Mouse (Mus musculus) small intestine, adult 2 months (tissue): ENCODE measurements at regions not wholly inside any gene's neighbourhood (a gene's known extent, or its start where the extent isn't known, plus 50 kb on each side); places are given as distances from the start of the nearest gene placed in this dataset.

Experiments used
- H3K27ac ChIP-seq: fragments of 200-500 bp; 2 replicates; pipeline ENCODE4 v1.5.1; 2012; ENCODE audit warnings: low read depth, low read length, control low read depth, inconsistent platforms; ENCODE audit not compliant: insufficient read depth
- H3K27me3 ChIP-seq: fragments of 200-500 bp; 2 replicates; pipeline ENCODE4 v1.6.1; 2012; ENCODE audit warnings: mild to moderate bottlenecking, moderate library complexity, low read length, inconsistent platforms; ENCODE audit not compliant: control insufficient read depth, insufficient read depth
- H3K36me3 ChIP-seq: fragments of 200-500 bp; 2 replicates; pipeline ENCODE4 v1.6.1; 2012; ENCODE audit warnings: mild to moderate bottlenecking, low read length, control low read depth, inconsistent platforms; ENCODE audit not compliant: control insufficient read depth, insufficient read depth
- H3K4me1 ChIP-seq: fragments of 200-500 bp; 2 replicates; pipeline ENCODE4 v1.6.1; 2012; ENCODE audit warnings: low read length, inconsistent platforms, mixed read lengths; ENCODE audit not compliant: control insufficient read depth, insufficient read depth, insufficient read length
- H3K4me3 ChIP-seq: fragments of 200-500 bp; 2 replicates; pipeline ENCODE4 v1.5.1; 2012; ENCODE audit warnings: low read depth, mild to moderate bottlenecking, control low read depth, inconsistent platforms, low read length, moderate library complexity
- CTCF ChIP-seq: fragments of 200-500 bp; IDR thresholded peaks from 2 replicates; pipeline ENCODE4 v1.5.1; 2012; ENCODE audit warnings: low read depth, mild to moderate bottlenecking, control low read depth, inconsistent platforms, low read length, moderate library complexity, mixed read lengths; ENCODE audit not compliant: insufficient replicate concordance, insufficient read length; ENCODE audit errors: extremely low read depth
- POLR2A ChIP-seq: fragments of 200-500 bp; IDR thresholded peaks from 2 replicates; pipeline ENCODE4 v1.6.1; 2012; ENCODE audit warnings: low read depth, mild to moderate bottlenecking, control low read depth, inconsistent platforms, low read length, moderate library complexity
- WGBS: fragments of 180-500 bp; shearing (Covaris S2); methylation state at CpG from one replicate; pipeline ENCODE4 v1.1.7; 2018; 5-methylcytosine and 5-hydroxymethylcytosine counted together

DNA sequence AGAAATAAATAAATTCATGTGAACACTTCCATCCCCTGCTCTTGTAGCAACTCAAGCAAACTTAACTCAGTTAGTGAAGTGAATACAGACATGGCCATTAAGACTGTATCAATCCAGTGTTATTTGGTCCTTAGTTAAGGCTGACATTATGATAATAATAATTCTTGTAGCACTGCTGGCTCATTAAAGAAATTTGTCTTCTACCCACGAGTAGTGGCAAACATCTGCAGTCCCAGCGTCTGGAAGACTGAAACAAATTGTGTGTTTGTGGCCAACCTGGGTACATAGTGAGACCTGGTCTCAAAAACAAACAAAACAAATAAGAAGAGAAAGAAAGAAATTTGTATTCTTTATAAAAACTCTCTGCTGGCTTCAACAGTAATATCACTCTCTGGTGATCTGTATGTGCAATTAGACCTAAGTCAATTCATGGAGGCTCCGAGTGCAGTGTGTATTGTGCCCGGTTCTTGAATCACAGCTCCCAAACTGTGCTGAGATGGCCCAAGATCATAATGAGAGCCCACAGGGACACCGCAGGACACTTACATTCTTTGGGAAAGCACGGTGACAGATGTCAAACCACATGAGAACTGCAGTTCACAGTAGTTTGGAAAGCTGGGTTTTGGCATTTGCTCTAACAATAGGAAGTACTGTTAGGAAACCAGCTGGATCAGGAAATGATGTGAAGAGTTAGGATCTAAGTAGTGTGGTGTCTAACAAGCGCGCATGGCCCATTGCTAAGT, 376.9 kb upstream of the Kif2a start:
- TF ChIP-seq POLR2A (no peak), CTCF (no peak)
- Histone ChIP-seq H3K4me1 (no peaks in the 10 kb centered on the region), H3K27me3 (no peaks in the 10 kb centered on the region), H3K27ac (no peak overlapping the region), H3K36me3 (no peaks in the 10 kb centered on the region), H3K4me3 (no peak overlapping the region)
- WGBS, result 79% methylated on average over 8 of the region's 8 CpGs

GRCm38 (mm10) chr13:107396036-107396435, 374.1 kb upstream of the Kif2a start:
- no peak for TF ChIP-seq CTCF
- no peak for TF ChIP-seq POLR2A
- no peak overlapping the region for H3K27ac ChIP-seq
- H3K36me3 ChIP-seq, result no peaks in the 10 kb centered on the region
- no peaks in the 10 kb centered on the region for H3K4me1 ChIP-seq
- H3K4me3 ChIP-seq, result no peak overlapping the region
- WGBS, result 81% methylated on average over 2 of the region's 2 CpGs
- H3K27me3 ChIP-seq, result no peaks in the 10 kb centered on the region

GRCm38 (mm10) chr13:107394451-107394850, 372.5 kb upstream of the Kif2a start:
- Histone ChIP-seq H3K36me3 (no peaks in the 10 kb centered on the region), H3K27ac (no peak overlapping the region), H3K4me3 (no peak overlapping the region), H3K27me3 (no peaks in the 10 kb centered on the region), H3K4me1 (no peaks in the 10 kb centered on the region)
- TF ChIP-seq CTCF (no peak), POLR2A (no peak)
- 58% methylated on average over 1 of the region's 1 CpGs for WGBS

- WGBS, result 65% methylated on average over 4 of the region's 4 CpGs
- no peaks in the 10 kb centered on the region for H3K4me1 ChIP-seq
Observed at GRCm38 (mm10) chr13:107389535-107390150, 367.7 kb upstream of the Kif2a start.

DNA sequence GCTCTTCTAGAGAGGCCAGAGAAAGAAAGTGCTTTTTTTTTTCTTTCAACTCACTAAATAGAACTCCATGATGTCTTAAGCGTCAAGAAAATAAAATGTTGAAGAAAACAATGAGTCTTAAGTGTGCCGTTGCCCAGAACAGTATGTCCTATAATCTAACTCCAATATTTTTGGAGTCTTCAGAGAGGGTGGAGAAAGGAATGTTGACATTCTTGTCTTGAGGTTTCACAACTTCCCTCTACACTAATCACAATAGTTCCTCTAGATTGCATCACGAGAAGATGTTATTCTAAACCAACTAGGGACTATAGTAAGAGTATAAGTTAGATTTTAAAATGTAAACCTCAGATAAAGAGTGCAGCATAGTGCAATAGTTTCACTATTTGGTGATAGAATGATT, 367.1 kb upstream of the Kif2a start:
- 56% methylated on average over 3 of the region's 3 CpGs for WGBS
- no peak for TF ChIP-seq CTCF
- TF ChIP-seq POLR2A, result no peak
- Histone ChIP-seq H3K4me3 (no peak overlapping the region), H3K27me3 (no peaks in the 10 kb centered on the region), H3K36me3 (no peaks in the 10 kb centered on the region), H3K4me1 (no peaks in the 10 kb centered on the region), H3K27ac (no peak overlapping the region)

More at GRCm38 (mm10) chr13:107389535-107390150, 367.7 kb upstream of the Kif2a start:
- Histone ChIP-seq H3K27ac (no peak overlapping the region), H3K4me3 (no peak overlapping the region), H3K36me3 (no peaks in the 10 kb centered on the region), H3K27me3 (no peaks in the 10 kb centered on the region)
- TF ChIP-seq POLR2A, result no peak
- no peak for TF ChIP-seq CTCF

DNA sequence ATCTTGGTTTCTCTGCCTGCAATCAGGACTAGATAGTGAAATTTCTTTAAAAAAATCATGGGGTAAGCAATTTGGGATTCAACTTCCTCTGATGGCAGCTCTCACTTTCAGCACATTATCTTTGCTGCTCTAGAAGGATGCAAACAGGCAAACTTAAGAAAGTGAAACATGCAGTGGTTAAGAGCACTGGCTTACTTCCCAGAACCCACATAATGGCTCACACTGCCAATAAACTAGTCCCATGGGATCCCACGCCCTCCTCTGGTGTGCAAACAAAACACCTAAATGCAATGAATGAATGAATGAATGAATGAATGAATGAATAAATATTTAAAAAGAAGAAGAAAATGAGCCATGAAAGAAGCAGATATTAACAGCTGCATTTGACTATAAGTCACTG, 356.1 kb upstream of the Kif2a start:
- Histone ChIP-seq H3K27me3 (no peaks in the 10 kb centered on the region), H3K4me1 (no peaks in the 10 kb centered on the region), H3K27ac (no peak overlapping the region), H3K4me3 (no peak overlapping the region), H3K36me3 (no peaks in the 10 kb centered on the region)
- WGBS, result 33% methylated on average over 1 of the region's 1 CpGs
- TF ChIP-seq CTCF (no peak), POLR2A (no peak)

DNA sequence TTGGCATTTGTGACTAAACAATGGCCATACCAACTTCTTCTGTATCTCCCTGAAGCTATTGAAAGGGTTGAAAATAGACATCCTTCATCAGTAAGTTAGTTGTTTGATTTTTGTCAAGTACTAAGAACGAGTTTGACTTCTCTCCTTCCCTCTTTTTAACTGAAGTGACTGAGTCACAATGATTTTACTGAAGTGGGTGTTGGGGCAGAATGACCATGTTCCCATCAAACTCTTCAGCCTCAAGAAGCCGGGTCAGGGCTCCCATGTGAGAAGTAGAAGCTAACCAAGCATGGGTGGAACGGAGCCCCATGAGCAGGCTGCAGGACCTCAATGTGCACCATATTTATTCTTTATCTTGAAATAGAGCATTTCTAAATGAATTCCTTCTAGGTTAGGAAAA, 350.7 kb upstream of the Kif2a start:
- TF ChIP-seq POLR2A (no peak), CTCF (no peak)
- H3K4me1 ChIP-seq, result no peaks in the 10 kb centered on the region
- no peaks in the 10 kb centered on the region for H3K36me3 ChIP-seq
- no peak overlapping the region for H3K4me3 ChIP-seq
- H3K27me3 ChIP-seq, result no peaks in the 10 kb centered on the region
- H3K27ac ChIP-seq, result no peak overlapping the region
- WGBS, result 80% methylated on average over 3 of the region's 3 CpGs
